Mouse (Mus musculus) hematopoietic stem cell, adult 5-6 weeks (primary cell): ENCODE results near the gene Ear1. TPM values are rescaled to one million over a fixed set of nuclear protein-coding genes. Genes with fewer than 3 reads are reported as not detected.
"Not testable (repeated sequence)": the region's sequence is repeated elsewhere in the genome, so short reads cannot be mapped to it uniquely, and the experiment has no call there.

Experiments
- ATAC-seq, 2 experiments: fragments of 125-278 bp in 1 of 2; replicated peaks in 1 of 2; 2 replicates each; pipeline ENCODE4 v1.8.0; 2016 to 2017; ENCODE audit warnings: inconsistent platforms in 2 of 2, mild to moderate bottlenecking in 2 of 2, moderate number of reproducible peaks in 2 of 2, low read depth in 1 of 2, moderate TSS enrichment in 1 of 2; ENCODE audit not compliant: low FRiP score in 2 of 2, poor library complexity in 2 of 2, severe bottlenecking in 2 of 2, insufficient read depth in 1 of 2, low TSS enrichment in 1 of 2
- total RNA-seq: library from RNA; stranded (forward); fragments of 172-1452, 232-1000 nt; gene quantifications from 2 replicates; pipeline ENCODE4 v1.2.3, GENCODE M21; 2017

Ear1 gene
- total RNA-seq, 1 experiment from 2014 or later, result 0.89 TPM

DNA sequence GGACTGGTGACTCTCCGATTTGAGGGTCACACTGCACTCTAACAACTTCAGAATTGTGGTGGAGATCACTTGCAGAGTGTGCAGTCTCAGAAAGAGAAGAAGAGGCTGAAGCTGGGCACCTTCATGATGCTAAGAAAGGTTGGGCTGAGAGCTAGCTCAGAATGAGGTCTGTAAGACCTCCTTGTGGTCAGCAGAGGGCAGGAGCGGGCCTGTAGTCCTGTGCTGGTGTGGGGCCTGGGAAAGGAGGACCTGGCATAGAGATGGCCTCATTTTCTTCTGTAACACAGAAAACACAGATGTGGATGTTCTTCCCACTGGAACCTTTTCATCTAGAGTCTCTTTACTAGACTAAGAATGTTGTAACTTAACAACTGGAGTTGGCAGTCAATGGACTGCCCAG is 53.4 kb downstream of the Ear1 start:
- ATAC-seq, result peak; percentile 81 to 96

DNA sequence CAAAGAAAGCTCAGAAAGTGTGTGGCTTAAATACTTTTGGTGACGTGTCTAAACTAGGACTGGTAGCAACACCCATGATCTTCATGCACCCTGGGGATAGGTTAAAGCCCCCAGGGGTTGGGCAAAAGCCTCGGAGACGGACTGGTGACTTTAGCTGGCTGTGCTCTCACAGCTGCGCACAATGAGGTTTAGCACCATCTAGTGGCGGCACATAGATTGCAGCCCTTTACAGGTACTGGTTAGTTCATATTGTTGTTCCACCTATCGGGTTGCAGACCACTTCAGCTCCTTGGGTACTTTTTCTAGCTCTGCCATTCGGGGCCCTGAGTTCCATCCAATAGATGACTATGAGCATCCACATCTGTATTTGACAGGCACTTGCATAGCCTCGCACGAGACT is 62.9 kb downstream of the Ear1 start:
- not testable (repeated sequence) for ATAC-seq

DNA sequence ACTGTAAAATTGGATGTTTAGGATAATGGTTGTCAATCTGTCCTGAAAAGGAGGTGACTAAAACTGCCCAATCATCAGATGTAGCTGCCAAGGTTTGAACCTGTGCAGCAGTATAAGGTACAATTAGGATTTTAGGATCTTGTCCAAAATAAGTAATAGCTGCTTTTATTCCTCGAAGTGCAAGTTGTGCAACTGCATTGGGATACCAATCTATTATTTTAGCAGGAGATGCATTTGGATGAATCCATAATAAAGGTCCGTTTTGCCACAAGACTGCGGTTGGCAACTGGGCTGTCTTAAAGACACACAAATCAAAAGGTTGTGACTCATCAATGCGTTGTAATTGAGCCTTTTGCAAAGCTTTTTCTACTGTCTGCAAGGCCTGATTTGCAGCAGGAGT is 67.2 kb downstream of the Ear1 start:
- ATAC-seq, result not testable (repeated sequence)

DNA sequence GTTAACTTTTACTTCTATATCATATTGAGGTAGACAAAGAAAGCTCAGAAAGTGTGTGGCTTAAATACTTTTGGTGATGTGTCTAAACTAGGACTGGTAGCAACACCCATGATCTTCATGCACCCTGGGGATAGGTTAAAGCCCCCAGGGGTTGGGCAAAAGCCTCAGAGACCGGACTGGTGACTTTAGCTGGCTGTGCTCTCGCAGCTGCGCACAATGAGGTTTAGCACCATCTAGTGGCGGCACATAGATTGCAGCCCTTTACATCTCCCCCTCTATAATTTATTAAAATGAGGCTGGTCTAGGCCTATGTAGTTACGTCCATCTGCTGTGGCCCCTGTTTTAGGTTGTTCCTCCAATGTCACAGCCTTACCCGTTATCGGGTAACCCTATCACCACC is 70.9 kb downstream of the Ear1 start:
- not testable (repeated sequence) for ATAC-seq

DNA sequence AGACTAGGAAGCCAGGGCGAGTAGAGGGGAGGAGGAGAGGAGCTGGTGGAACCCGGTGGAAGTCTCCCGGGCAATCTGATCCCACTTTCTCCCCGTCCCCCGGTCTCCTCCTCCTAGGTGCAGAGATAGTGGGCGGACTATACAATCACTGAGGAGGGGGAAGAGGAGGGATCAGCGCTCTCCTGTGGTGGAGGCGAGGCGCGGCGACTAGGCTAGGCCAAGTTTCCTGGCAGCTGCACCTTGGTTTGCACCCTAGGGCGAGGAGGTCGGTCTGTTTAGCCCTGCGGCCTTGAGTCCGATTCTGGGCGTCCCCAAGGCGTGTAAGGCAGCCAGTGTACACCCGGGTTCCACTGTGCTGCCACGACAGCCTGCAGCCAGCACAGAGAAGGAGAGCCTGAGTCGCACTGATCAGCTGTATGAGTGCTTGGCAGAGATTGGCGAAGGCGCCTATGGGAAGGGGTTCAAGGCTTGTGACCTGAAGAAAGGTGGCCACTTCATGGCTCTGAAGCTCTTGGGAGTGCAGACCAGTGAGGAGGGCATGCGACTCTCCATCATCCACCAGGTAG is 78.3 kb downstream of the Ear1 start:
- ATAC-seq, result not testable (repeated sequence)

DNA sequence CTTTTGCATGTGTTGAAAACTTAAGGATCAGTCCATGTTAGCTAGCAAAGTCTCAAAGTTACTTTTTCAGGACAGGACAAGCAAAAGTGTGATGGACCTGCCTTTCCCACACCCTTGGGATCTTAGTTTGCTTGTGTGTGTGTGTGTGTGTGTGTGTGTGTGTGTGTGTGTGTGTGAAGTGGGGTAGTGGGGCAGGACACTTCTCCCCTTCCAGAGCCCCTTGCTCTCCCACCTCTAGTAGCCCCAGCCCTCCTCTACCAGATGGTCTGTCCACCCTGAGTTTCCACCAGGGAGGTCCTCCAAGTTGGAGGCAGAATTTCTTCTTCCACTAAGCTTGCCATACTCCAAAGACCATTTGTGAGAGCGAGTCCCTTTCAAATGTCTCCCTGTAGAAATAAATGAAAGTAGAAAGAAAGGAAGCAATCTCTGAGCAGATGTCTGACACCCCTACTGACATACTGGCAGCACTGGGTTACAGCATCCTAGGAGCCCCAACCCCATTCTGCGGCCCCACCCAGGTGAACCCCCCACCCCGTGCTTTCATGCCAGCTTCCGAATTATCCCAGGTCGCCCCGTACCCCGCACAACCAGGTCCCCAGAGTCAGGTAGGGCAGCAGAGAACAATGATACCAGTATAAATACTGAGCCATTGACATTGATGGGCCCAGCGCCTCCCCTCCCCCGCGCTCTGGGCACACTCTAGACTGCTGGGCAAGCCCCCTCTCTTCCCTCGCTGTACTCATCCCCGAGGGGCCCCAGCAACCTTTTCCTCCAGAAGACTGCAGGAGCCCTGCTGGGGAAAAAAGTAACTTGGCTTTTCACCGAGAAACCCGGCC is 79.0 kb downstream of the Ear1 start:
- ATAC-seq, result no peak

DNA sequence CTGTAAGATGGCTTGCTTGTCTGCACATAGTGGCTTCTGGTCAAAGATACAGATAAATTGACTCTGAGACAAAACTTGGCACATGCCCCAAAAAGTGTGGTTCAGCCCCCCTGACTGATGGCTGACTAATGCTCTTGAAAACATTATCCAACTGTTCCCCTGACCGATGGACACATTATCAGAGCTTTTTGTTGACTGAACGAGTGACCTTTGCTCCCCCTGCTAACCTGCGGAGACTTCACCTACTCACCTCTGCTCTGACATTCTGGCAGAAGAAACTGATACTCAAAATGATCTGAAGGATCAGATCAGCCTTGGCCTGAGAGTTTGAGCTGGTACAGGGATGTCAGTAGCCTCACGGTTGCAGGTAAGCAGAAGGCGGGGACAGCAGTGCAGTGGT is 81.5 kb downstream of the Ear1 start:
- ATAC-seq, result not testable (repeated sequence)

DNA sequence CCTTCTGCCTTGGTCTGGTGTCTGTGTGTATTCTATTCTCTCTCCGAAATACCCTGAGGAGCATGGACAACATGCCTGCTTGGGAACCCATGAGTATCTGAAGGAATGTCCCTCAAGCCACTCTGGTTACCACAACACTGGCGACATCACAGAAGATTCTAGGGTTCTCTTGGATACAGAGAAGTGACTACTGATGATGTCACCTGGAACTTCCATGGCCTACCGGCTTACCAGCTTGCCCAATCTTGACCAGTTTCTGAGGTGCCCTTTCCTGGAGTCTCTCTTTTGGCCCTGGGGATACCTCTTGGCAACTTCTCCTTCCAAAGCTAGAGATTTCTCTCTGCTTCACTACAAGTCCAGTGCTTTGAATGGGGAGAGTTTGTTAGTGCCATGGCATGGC is 90.7 kb downstream of the Ear1 start, which contains the start of gene Gm8180:
TSS of gene Gm8180 (minus strand) at position 101 of the 400 bp plus-strand sequence.
- ATAC-seq, result not testable (repeated sequence)

Other genes with a start within 250 kb of the Ear1 start
- not detected in 2 replicates for gene Gm8165, start 198.3 kb downstream of the Ear1 start, total RNA-seq
- gene Gm7324, start 177.7 kb downstream of the Ear1 start, total RNA-seq, result 1.0 and 7.3 TPM in 2 replicates
- not detected in 2 replicates for gene Gm16506, start 148.0 kb downstream of the Ear1 start, total RNA-seq
- gene Gm6526, start 127.7 kb downstream of the Ear1 start, total RNA-seq, result not detected in 2 replicates
- gene Gm8180, start 90.8 kb downstream of the Ear1 start, total RNA-seq, result not detected in 2 replicates
- not detected in 2 replicates for gene Ear10, start 48.0 kb upstream of the Ear1 start, total RNA-seq
- gene Gm8113, start 49.9 kb upstream of the Ear1 start, total RNA-seq, result 7.8 and 17.5 TPM in 2 replicates
- gene Ang5, start 81.6 kb upstream of the Ear1 start, total RNA-seq, result not detected in 2 replicates
- not detected in 2 replicates for gene Ang6, start 126.8 kb upstream of the Ear1 start, total RNA-seq
- gene Ear2, start 227.1 kb upstream of the Ear1 start, total RNA-seq, result 31.6 and 48.0 TPM in 2 replicates
- gene Gm3327, start 248.3 kb upstream of the Ear1 start, total RNA-seq, result not detected in 2 replicates